ENCODE assay signal across 7 mouse cellular contexts in the genomic region with DNA sequence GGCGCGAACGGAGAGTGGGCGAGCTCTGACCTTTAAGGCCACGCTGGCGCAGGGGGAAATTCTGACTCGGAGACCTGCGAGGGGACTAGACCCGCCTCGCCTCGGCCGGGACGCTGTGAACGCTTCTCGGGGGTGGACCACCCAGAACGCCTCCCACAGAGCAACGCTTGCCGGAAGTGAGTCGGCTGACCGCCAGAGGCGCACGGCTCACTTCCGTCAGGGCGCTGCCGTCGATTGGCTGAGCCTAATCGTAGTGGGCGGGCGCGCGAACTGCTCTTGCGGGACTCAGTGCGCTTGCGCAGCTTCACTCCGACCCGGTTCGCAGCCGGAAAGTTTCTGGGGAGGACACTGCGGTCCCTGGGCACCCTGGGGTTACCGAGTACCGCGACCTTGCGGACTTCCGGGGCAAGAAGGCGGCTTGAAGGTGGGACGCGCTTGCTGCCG. TPM values are rescaled to one million over a fixed set of nuclear protein-coding genes. Genes with fewer than 3 reads are reported as not detected.
DNase-seq lines count a peak whose midpoint lies in the region; ATAC-seq lines count a peak whose summit lies in the region.

A gene (minus strand): TSS at position 148 of the 444 bp plus-strand sequence.
A gene (plus strand): TSS at position 273 of the 444 bp plus-strand sequence.

- peak within 1 kb of the TSS; percentile 53 for H3K4me2 ChIP-seq in intestine, embryonic 15.5 days (replicated peaks)

- peak within 1 kb of the TSS; percentile 68 for H3K9ac ChIP-seq in intestine, embryonic 15.5 days

- H3K4me3 ChIP-seq in intestine, embryonic 15.5 days (replicated peaks) = peak within 1 kb of the TSS; percentile 60
- H3K4me3 ChIP-seq in midbrain, embryonic 10.5 days = peak within 1 kb of the TSS; percentile 65

- no peaks in the 10 kb centered on the region for H3K27me3 ChIP-seq in intestine, embryonic 15.5 days (replicated peaks)
- H3K27me3 ChIP-seq in midbrain, embryonic 10.5 days (ENCODE audit: low read depth, poor library complexity, severe bottlenecking) = no peaks in the 10 kb centered on the region

- DNase-seq in adrenal gland, adult (ENCODE audit: inconsistent age in 2 of 2, low spot score in 1 of 2) = peak; percentile 98
- DNase-seq in embryo, embryonic 10.5 days (ENCODE audit: low spot score) = peak; percentile 98
- DNase-seq in gastrocnemius, postnatal 25 days = peak; percentile 96
- peak; percentile 97 to 98 for DNase-seq in left cerebral cortex, postnatal 25 days (ENCODE audit: low spot score in 2 of 2)
- peak; percentile 95 for DNase-seq in midbrain, embryonic 10.5 days (ENCODE audit: low spot score)
- peak; percentile 97 for DNase-seq in right cerebral cortex, postnatal 4 days

- peak; percentile 91 for ATAC-seq in intestine, embryonic 15.5 days

- under 1% methylated on average over 48 of the region's 48 CpGs for WGBS in intestine, embryonic 15.5 days
- WGBS in midbrain, embryonic 10.5 days = 0% methylated on average over 48 of the region's 48 CpGs

- H3K27ac ChIP-seq in intestine, embryonic 15.5 days = peak within 1 kb of the TSS; percentile 86
- peak within 1 kb of the TSS; percentile 95 for H3K27ac ChIP-seq in midbrain, embryonic 10.5 days (replicated peaks)

- peaks cover 7% of the 10 kb centered on the region for H3K4me1 ChIP-seq in intestine, embryonic 15.5 days (replicated peaks)
- H3K4me1 ChIP-seq in midbrain, embryonic 10.5 days = peaks cover 30% of the 10 kb centered on the region

- H3K9me3 ChIP-seq in intestine, embryonic 15.5 days = no peaks in the 10 kb centered on the region
- H3K9me3 ChIP-seq in midbrain, embryonic 10.5 days (replicated peaks) = no peaks in the 10 kb centered on the region

- intact Hi-C loops in left cerebral cortex, postnatal 25 days (cut with DNase I) = no loop called here

- H3K36me3 ChIP-seq in intestine, embryonic 15.5 days = no peaks in the 10 kb centered on the region
- no peaks in the 10 kb centered on the region for H3K36me3 ChIP-seq in midbrain, embryonic 10.5 days

RNA-seq across cellular contexts. Expression of the first gene that starts in this region (rescaled TPM):
- total RNA-seq in gastrocnemius, postnatal 25 days (2021) = 100 to 1,000 TPM; 669 to 811 TPM
- polyA plus RNA-seq in intestine, embryonic 15.5 days (2015; fragmentation: Nextera tagmentation; extraction: Ambion mirVana) = 410 and 432 TPM in 2 replicates
- 100 to 1,000 TPM; 176 to 201 TPM for total RNA-seq in left cerebral cortex, postnatal 25 days (2021)
- 456 and 487 TPM in 2 replicates for polyA plus RNA-seq in midbrain, embryonic 10.5 days (2016; fragmentation: Nextera tagmentation; extraction: Ambion mirVana)

RNA-seq across cellular contexts. Expression of the second gene that starts in this region (rescaled TPM):
- under 1 TPM in 1 of 2 experiments, not detected in 1; 0.18 TPM for total RNA-seq in gastrocnemius, postnatal 25 days (2021)
- 1.5 and 1.7 TPM in 2 replicates for polyA plus RNA-seq in intestine, embryonic 15.5 days (2015; fragmentation: Nextera tagmentation; extraction: Ambion mirVana)
- total RNA-seq in left cerebral cortex, postnatal 25 days (2021) = under 1 TPM; 0.76 TPM
- polyA plus RNA-seq in midbrain, embryonic 10.5 days (2016; fragmentation: Nextera tagmentation; extraction: Ambion mirVana) = 0.21 and 0.33 TPM in 2 replicates

Comparison
In these comparisons a context has a peak if more than half of its experiments do, and no peak if none do; other contexts are left out.
1. Peak in every context shown above with its lines: DNase-seq, ATAC-seq, H3K4me3 ChIP-seq and H3K27ac ChIP-seq.